Mouse (Mus musculus) spleen, adult 18-20 months (tissue): ENCODE data around the gene Agrp.

Experiments used
- DNase-seq, 2 experiments: peaks; one replicate each; pipeline ENCODE4 v3.0.0; 2022; ENCODE audit warnings: mixed read lengths in 2 of 2

Gene Agrp

GRCm38 (mm10) chr8:105546384-105547350 is 90.5 kb downstream of the Agrp start:
- no peak for DNase-seq

GRCm38 (mm10) chr8:105545249-105545648 is 91.9 kb downstream of the Agrp start:
- DNase-seq = no peak

- DNase-seq = no peak
Observed at GRCm38 (mm10) chr8:105544544-105545205, 92.5 kb downstream of the Agrp start.

- DNase-seq = no peak
Observed at GRCm38 (mm10) chr8:105543703-105544102, 93.5 kb downstream of the Agrp start.

GRCm38 (mm10) chr8:105542808-105543207 is 94.4 kb downstream of the Agrp start:
- DNase-seq = no peak

GRCm38 (mm10) chr8:105542032-105542656 is 95.0 kb downstream of the Agrp start:
- DNase-seq = no peak

- DNase-seq = no peak
Observed at GRCm38 (mm10) chr8:105538940-105539339, 98.3 kb downstream of the Agrp start.

GRCm38 (mm10) chr8:105537011-105537677 is 100.0 kb downstream of the Agrp start:
- no peak for DNase-seq

- no peak for DNase-seq
Observed at GRCm38 (mm10) chr8:105536546-105536945, 100.6 kb downstream of the Agrp start.

GRCm38 (mm10) chr8:105533892-105534329 is 103.3 kb downstream of the Agrp start:
- DNase-seq = peak; percentile 35 to 67

- no peak for DNase-seq
Observed at GRCm38 (mm10) chr8:105533439-105533838, 103.8 kb downstream of the Agrp start.

- DNase-seq = peak; percentile 31 to 57
Observed at GRCm38 (mm10) chr8:105531774-105532173, 105.4 kb downstream of the Agrp start.

GRCm38 (mm10) chr8:105529271-105529670 is 107.9 kb downstream of the Agrp start:
- DNase-seq = no peak

GRCm38 (mm10) chr8:105528206-105528605 is 109.0 kb downstream of the Agrp start:
- no peak for DNase-seq

GRCm38 (mm10) chr8:105527110-105527509 is 110.1 kb downstream of the Agrp start:
- DNase-seq = no peak

- DNase-seq = no peak
Observed at GRCm38 (mm10) chr8:105522890-105523289, 114.3 kb downstream of the Agrp start.

- DNase-seq = no peak
Observed at GRCm38 (mm10) chr8:105521995-105522769, 115.0 kb downstream of the Agrp start.

GRCm38 (mm10) chr8:105521061-105521460 is 116.1 kb downstream of the Agrp start:
- no peak for DNase-seq

GRCm38 (mm10) chr8:105520521-105520920 is 116.7 kb downstream of the Agrp start:
- no peak for DNase-seq

GRCm38 (mm10) chr8:105519591-105519990 is 117.6 kb downstream of the Agrp start:
- DNase-seq = no peak

GRCm38 (mm10) chr8:105518436-105519313 is 118.5 kb downstream of the Agrp start, which contains the start of gene Hsd11b2:
Gene Hsd11b2 (plus strand): TSS chr8:105518755.
- DNase-seq = peak; percentile 25 to 51
